Mouse (Mus musculus): ENCODE data around the gene Itgb5. TPM values are rescaled to one million over a fixed set of nuclear protein-coding genes. Genes with fewer than 3 reads are reported as not detected.

Gene Itgb5
- total RNA-seq, 2 experiments from 2014 or later, result 25.9 to 27.8 TPM

DNA sequence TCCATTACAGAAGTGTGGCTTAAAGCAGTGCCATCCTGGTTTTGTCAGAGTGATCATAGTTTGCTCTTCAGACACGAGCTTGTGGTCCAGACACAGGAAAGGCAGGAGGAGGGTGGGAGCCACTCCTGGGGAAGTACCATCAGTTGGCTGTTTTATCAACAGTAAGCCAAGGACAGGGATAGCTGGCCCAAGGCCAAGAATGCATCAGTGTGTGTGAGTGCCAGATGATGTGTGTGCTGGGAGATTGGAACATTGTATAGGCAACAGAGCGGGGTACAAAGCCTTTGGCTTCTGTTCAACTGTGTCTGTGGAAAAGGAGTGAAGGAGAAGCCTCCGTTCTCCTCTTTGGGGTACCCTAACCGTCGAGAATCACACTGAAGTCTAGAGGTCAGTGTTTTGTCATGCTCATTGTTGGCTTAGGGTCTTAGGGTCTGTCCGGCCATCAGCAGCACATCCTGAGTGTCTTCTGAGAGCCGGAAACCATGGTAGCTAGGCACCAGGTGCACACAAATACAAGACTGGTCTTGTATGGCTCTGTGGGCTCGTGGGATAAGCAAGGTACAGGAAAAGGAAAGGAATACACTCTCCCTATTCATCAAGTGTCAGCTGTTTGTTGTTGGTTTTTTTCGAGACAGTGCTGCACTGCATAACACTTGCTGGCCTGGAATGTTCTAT is 99.5 kb downstream of the Itgb5 start:
- no peak for DNase-seq (ENCODE audit: extremely low spot score in 1 of 2, low spot score in 2 of 2)
- intact Hi-C loops (cut with DNase I), result no loop called here

DNA sequence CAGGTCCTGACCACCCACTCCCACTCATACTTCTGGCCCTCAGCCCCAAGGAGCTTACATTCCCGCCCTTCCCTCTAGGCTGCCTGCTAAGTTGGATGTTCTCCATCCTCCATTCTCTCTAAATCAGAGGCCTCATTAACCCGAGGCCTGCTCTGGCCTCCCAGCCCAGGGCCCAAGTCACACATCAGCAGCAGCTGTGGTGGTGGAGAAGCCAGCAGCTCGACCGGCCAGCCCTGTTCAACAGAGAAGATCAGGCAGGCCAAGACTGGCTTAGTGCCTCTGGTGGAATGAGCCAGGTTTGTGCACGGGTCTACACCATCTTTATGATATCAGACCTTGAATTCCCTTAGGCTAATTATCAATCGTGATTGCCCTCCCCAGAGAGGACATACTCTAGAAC is 101.3 kb downstream of the Itgb5 start:
- intact Hi-C loops (cut with DNase I), result no loop called here
- no peak for DNase-seq (ENCODE audit: extremely low spot score in 1 of 2, low spot score in 2 of 2)

DNA sequence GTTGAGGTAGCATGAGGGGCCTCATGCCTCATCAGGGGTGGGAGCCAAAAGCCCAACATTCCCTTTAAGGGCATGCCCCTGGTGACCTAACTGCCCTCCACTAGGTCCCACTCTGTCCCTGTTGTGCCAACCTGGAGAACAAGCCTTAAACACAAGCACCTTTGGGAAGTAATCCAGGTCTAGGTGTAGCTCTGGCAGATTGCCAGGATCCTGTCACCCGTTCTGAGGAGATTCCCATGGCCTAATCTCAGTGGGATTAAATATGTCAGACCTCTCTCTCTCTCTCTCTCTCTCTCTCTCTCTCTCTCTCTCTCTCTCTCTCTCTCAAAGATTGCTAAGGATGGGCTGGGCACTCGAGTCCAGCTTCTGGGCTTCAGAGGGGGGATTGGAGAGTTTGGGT is 102.2 kb downstream of the Itgb5 start:
- intact Hi-C loops (cut with DNase I), result no loop called here
- DNase-seq (ENCODE audit: extremely low spot score in 1 of 2, low spot score in 2 of 2), result no peak

DNA sequence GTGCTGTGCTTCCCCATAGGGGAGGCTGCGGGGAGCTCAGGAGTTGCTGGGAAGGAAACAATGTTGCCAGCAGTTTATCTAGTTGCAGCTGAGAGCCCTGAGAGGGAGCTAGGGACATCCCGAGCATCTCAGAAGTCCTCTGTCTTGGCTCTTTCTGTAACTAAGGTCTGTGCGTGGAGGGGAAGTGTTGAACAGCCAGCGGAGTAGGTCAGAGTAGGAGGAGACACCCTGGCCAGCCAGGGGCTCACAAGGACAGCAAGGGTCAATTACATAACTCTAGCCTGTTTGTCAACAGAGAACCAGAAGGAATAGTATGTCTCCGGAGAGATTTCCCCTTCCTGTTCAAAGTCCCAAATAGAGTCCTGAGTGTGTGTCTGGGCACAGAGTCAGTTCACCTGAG is 102.7 kb downstream of the Itgb5 start:
- no peak for DNase-seq (ENCODE audit: extremely low spot score in 1 of 2, low spot score in 2 of 2)
- intact Hi-C loops (cut with DNase I), result no loop called here

DNA sequence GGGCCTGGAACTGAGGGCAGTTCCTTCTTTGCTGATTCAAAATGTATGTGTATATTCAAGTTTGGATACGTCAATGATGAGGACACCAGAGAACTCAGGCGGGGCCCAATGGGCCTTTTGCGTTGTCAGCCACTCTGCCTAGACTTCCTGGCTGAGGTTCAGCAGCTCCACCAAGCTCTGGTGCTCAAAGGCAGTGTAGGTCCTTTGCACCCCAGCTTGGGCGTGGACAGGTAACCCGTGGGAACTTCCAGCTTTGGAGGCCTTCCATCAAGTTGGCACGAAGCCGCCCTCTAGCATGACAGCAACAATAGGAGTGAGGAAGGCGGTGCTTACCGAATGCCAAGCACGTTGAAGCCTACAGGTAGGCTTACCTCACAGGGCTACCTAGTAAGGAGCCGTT is 103.9 kb downstream of the Itgb5 start:
- intact Hi-C loops (cut with DNase I), result no loop called here

DNA sequence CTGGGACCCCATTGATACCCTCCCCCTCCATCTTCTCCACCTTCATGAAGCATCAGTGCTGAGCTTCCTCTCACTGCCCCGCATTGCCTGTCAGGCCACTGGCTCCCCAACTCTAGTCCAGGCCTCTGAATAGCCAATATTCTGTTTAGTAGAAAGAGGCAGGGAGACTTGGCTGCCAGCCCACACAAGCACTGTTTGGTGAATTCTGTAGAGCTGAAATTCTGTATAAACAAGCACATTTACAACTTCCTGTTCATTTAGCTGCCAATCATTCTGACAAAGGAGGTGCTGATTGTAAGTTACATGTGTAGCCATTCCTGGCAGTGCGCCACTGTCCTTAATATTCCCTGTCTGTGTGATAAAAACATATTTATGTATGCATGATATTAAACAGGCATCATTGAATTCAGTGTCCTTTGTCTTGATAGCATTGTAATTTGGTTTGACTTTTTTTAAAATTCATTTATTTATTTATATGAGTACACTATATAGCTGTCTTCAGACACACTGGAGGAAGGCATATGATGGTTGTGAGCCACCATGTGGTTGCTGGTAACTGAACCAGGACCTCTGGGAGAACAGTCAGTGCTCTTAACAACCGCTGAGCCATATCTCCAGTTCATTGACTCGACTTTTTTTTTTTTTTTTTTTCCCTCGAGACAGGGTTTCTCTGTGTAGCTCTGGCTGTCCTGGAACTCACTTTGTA is 105.4 kb downstream of the Itgb5 start:
- intact Hi-C loops (cut with DNase I), result no loop called here
- DNase-seq (ENCODE audit: extremely low spot score in 1 of 2, low spot score in 2 of 2), result peak; percentile 54 to 82

More for the DNA sequence above, 103.9 kb downstream of the Itgb5 start:
- DNase-seq (ENCODE audit: extremely low spot score in 1 of 2, low spot score in 2 of 2), result no peak

DNA sequence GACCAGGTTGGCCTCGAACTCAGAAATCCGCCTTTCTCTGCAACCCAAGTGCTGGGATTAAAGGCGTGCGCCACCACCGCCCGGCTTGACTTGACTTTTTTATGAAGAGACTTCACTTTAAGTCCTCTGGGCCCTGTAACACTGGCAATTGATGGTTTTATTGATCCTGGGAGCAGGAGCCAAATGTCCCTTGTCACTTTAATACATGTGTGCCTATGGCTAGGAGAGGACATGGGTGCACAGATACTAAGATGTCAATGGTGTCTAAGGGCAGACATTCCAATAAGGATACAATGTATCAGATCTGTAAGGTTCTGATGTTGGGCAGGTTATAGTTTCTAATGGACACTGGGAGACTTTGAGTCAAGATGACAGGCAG is 105.9 kb downstream of the Itgb5 start:
- DNase-seq (ENCODE audit: extremely low spot score in 1 of 2, low spot score in 2 of 2), result no peak
- intact Hi-C loops (cut with DNase I), result no loop called here

DNA sequence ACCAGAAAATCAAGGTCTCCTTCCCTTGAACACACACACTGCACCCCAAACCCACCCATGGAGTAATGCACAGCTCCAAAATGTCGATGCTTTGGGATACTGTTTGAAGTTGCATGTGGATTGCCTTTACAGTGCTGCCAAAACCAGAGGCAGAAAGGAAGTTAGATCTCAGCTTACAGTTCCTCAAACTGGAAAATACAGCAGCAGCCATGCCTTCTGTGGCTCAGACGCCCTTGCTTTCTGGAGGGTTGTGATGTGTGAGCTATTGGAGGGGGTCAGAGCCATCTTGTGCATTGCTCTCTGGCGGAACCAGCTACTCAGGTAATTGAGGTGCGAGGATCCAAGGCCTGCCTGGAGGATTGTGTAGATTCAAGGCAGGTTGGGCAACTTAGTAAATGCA is 107.4 kb downstream of the Itgb5 start:
- intact Hi-C loops (cut with DNase I), result no loop called here
- no peak for DNase-seq (ENCODE audit: extremely low spot score in 1 of 2, low spot score in 2 of 2)

DNA sequence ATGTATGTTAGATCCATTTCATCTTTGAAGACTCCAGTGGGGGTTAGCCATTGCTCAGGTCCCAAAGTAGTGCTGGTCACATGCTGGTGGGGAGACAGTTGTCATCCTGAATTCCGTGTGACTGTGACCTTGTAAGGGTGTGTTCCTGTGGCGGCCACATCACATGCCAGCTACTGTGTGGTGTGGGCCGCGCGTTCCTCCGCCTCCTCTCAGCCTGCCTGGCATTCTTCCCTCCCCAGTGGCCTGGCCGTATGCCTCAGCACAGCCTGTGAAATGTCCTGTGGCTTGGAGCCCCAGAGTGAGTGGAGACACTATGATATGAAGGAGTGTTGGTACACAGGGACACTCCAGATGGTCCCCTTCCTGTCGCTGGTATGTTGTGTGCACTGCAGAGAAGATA is 108.1 kb downstream of the Itgb5 start:
- intact Hi-C loops (cut with DNase I), result no loop called here

DNA sequence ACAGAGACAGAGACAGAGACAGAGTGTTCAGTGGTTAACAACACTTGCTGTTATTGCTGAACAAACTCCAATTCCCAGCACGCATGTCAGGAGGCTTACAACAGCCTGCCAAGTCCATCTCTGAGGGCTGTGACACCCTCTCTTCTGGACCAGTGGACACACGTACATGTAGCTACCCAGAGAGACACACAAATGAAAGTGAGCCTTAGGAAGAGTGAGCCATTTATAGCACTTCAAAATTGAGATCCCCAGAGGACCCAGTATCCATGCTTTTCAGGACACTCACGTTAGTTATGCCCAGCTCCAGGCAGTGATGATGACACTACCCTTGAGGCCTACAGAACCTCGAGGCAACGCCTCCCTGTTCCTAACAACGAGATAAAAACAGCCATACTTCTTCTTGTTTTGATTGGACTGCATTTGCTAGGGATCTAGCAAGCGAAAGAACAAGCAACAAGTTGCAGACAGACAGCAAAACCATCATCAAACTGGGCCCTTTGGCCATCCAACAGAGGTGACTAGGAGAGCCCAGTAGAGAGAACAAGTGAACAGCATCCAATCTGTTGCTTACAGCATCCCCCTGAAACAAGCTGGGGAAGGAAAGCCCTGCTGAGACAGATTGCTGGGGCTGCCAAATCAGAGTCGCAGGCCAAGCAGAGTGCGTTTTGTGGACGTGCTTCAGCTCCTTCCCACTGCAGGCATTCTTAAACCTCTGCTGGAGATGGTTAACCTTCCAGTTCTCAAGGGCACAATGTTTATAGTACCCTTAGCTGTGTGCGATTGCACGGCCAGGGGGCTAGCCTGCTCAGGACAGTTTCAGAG is 109.1 kb downstream of the Itgb5 start:
- DNase-seq (ENCODE audit: extremely low spot score in 1 of 2, low spot score in 2 of 2), result no peak
- intact Hi-C loops (cut with DNase I), result no loop called here

More for the DNA sequence above, 108.1 kb downstream of the Itgb5 start:
- DNase-seq (ENCODE audit: extremely low spot score in 1 of 2, low spot score in 2 of 2), result peak in 1 of 2 experiments; percentile 62

DNA sequence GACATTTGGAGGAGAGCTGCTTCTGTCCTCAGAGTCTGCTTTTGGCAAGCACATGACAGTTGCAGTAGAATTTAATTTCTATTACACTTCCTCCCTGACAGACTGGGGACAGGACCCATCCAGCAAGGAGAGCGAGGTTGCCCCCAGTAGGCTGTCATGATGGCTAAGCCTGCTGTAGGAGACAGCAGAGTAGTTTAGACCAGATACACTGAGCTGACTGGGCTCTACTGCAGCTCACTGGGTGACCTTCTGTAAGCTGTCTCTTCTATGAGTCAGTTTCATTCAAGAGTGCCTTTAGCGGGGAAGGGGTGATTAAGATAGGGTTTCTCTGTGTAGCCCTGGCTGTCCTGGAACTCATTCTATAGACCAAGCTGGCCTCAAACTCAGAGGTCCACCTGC is 109.7 kb downstream of the Itgb5 start:
- intact Hi-C loops (cut with DNase I), result no loop called here
- no peak for DNase-seq (ENCODE audit: extremely low spot score in 1 of 2, low spot score in 2 of 2)

DNA sequence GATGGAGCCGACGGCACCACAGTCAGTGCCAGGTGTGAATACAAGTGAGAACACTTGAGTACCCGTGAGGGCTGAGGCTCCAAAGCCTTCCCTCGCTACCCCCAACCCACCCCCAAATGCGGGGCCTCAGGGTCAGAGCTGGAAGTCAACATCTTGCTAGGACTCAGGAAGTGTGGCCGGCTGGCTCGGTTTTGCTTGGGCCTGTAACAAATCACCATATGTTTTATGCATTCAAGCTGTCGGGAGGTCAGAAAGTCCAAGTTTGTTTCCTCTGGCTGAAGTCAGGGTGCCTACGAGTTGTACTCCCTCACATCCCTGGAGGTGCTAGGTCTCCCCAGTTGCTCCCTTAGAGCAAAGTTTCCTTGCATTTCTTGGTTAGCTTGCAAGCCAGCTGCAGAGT is 110.2 kb downstream of the Itgb5 start:
- intact Hi-C loops (cut with DNase I), result no loop called here
- DNase-seq (ENCODE audit: extremely low spot score in 1 of 2, low spot score in 2 of 2), result peak in 1 of 2 experiments; percentile 4

DNA sequence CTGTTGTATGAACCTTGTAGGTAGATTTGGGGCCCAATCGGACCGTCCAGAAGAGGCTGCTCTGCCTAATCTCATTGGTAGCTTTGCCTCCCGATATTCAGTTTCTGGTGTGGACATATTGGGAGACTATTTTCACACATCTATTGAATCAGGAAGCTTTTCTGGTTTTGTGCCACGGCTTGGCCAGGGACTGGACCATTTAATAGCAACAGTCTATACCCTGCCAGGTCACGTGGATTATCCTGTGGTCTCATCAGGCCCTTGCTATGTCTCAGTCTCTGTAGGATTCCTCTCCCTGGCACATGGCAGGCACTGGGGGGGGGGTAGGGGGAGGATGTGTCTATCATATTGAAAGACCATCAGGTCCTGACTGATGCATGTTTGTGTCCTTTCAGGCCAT is 110.6 kb downstream of the Itgb5 start:
- intact Hi-C loops (cut with DNase I), result no loop called here
- peak in 1 of 2 experiments; percentile 10 for DNase-seq (ENCODE audit: extremely low spot score in 1 of 2, low spot score in 2 of 2)

DNA sequence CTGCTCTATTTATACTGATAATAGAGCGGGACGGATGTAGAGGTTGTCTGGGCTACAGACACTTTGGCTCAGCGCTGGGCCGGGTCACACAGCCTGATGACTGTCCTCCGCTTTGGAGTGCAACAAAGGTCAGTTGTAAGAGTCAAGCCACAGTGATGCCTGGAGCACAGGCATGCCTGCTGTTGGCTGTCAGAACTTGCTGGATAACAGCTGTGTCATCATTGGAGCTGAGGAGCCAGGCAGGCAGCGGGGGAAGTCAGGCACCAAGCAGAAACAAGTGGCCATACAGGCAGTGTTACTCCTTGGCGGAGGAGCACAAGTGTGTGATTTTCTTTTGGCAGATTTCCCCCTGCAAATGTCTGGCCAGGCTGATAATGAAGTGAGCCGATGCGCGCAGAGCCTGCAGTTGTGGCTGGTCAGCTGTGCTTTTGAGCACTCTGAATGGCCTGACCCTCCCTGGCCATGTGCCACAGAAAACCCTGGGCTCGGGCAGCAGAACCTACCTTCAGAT is 111.9 kb downstream of the Itgb5 start:
- intact Hi-C loops (cut with DNase I), result no loop called here
- DNase-seq (ENCODE audit: extremely low spot score in 1 of 2, low spot score in 2 of 2), result peak; percentile 53 to 70

DNA sequence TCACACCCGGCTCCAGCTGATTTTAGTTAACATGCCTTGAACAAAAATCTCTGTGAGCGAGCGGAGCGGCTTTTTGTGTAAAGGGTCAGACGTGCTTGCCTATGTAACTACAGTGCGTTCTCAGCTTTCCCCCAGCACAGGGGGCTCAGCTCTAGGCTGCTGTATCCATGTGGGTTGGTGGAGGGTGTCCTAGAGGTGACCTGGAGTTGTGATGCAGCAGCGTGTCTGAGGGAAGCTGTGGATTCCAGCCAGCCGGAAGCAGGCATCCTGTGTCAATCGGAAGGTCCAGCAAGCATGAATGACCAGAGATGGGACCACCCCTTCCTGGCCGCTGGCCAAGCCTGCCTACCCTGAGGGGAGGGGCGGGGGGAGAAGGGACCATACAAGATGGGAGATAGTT is 112.9 kb downstream of the Itgb5 start:
- intact Hi-C loops (cut with DNase I), result no loop called here
- DNase-seq (ENCODE audit: extremely low spot score in 1 of 2, low spot score in 2 of 2), result peak in 1 of 2 experiments; percentile 82

DNA sequence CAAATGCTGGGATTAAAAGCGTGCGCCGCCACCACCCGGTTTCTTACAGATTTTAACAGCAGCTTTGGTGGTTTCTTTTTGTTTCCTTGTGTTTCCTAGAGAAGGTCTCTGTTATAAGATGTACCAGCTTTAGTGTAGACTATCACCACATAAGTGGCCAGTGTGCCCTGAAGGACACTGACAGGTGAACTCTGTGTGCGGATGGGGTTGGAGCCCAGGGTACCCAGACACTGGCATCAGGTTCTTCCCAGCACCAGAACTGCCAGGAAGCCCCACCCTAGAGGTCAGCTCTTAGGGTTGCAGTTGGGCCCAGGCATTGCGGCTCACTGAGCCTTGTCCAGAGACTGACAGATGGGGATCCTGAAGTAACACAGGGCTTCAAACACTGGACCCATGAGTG is 113.9 kb downstream of the Itgb5 start:
- no peak for DNase-seq (ENCODE audit: extremely low spot score in 1 of 2, low spot score in 2 of 2)
- intact Hi-C loops (cut with DNase I), result no loop called here

DNA sequence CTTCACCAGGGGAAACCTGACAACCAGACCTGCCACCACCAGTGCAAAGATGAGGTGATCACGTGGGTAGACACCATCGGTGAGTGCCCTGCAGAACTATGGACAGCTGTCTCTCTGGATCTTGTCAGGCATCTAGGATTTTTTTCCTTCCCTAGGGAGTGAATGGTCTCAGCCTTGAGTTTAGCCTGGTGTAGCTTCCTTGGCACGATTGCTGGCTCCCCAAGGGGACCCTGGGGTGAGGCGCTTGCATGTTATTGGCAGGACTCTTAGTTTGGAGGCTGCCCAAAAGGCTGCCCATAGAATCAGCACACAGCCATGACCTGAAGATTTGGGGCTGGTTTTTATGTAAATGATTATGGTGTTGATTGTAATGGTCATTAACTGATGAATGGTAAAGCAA is 114.7 kb downstream of the Itgb5 start:
- intact Hi-C loops (cut with DNase I), result no loop called here
- DNase-seq (ENCODE audit: extremely low spot score in 1 of 2, low spot score in 2 of 2), result peak in 1 of 2 experiments; percentile 14

DNA sequence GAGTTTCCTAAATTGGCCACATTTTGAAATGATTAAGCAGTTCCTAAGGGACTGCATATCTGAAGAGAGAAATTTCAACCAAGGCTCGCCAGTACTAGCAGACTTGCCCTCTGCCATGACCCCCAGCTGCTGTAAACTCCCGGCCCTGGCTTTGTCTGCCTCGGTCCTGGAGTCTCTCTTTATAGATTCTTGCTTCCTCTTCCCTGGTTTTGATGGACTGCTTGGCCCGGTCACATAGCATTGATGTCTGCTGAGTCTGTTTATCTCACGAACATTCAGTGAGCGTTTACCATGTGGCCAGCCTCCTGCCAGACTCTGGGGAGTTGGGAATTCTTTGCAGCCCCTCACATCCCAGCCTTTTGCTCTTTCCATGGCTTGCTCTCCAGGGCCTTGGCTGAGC is 115.3 kb downstream of the Itgb5 start:
- peak in 1 of 2 experiments; percentile 27 for DNase-seq (ENCODE audit: extremely low spot score in 1 of 2, low spot score in 2 of 2)
- intact Hi-C loops (cut with DNase I), result no loop called here

DNA sequence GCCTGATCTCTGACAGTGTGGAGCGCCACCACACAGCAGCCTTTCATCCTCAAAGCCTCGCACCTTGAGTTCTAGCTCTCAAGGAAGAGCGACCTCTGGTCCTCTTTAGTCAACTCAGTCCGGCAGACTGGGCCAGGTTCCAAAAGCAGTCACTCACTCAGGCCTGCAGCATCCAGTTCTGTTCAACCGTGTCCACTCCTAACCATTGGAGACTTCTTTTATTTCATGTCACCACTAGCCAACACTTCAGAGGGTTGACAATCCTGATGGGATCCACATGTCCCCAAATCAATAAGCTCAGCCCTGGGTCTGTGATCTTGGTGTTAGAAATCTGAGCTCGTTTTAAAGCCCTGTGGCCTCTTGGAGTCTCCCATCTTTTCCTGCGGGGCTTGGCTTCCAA is 116.6 kb downstream of the Itgb5 start:
- peak in 1 of 2 experiments; percentile 25 for DNase-seq (ENCODE audit: extremely low spot score in 1 of 2, low spot score in 2 of 2)
- intact Hi-C loops (cut with DNase I), result no loop called here
